Comparison of ENCODE assay signal across 16 mouse cellular contexts in the genomic region with DNA sequence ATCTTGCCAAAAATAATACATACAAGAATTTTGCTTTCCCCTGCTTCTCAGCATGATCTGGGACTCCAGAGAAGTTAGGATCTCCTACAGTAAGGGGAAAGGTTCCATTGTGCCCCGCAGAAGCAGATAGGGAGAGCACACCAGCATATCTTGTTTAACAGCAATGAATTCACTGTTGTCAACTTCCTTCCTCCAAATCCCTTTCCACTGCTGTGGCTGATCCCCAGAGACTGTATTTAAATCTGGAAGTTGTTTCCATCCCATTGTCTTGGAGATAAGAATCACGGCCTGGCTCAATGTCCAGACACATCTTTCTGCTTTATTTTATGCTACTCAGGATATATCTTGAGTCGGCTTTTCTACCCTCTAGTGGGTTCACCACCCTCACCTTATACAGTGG. TPM values are rescaled to one million over a fixed set of nuclear protein-coding genes. Genes with fewer than 3 reads are reported as not detected.
DNase-seq lines count a peak whose midpoint lies in the region; ATAC-seq and TF ChIP-seq lines count a peak whose summit lies in the region.
"Had no signal": no experiment of that assay in that cellular context is flagged by ENCODE, and none has a peak within 500 bp of the region (broad histone marks: within the 10 kb centered on the region; RNA-seq: fewer than 3 reads in every experiment).

No protein-coding gene starts in this region.

- H3K4me2 ChIP-seq in neural tube, embryonic 15.5 days = no peak overlapping the region
- H3K4me2 ChIP-seq: embryonic facial prominence, embryonic 15.5 days; hindbrain, embryonic 12.5 days; neural tube, embryonic 13.5 days had no signal

- intact Hi-C loops in gastrocnemius, adult 2 months (cut with DNase I) = loop anchor here (5.0 kb wide), 2 partner anchors 82 to 108 kb away; no protein-coding TSS in a partner anchor

- no peaks in the 10 kb centered on the region for H3K9me3 ChIP-seq in neural tube, embryonic 15.5 days (replicated peaks)
- H3K9me3 ChIP-seq: embryonic facial prominence, embryonic 15.5 days; hindbrain, embryonic 12.5 days; neural tube, embryonic 13.5 days had no signal

- H3K79me2 ChIP-seq in liver, adult 2 months (ENCODE audit: control insufficient read depth, insufficient read depth, low read length) = no peaks in the 10 kb centered on the region

- no peak for ATAC-seq in neural tube, embryonic 15.5 days (ENCODE audit: low FRiP score)

- H3K4me3 ChIP-seq in gastrocnemius, adult 2 months = no peak overlapping the region
- no peak overlapping the region for H3K4me3 ChIP-seq in liver, adult 2 months (ENCODE audit: insufficient read depth, low read depth, low read length)
- H3K4me3 ChIP-seq in neural tube, embryonic 15.5 days (replicated peaks) = no peak overlapping the region
- H3K4me3 ChIP-seq: embryonic facial prominence, embryonic 15.5 days; hindbrain, embryonic 12.5 days; neural tube, embryonic 13.5 days had no signal

- no peak for TF ChIP-seq CTCF in gastrocnemius, adult 2 months (IDR thresholded peaks at IDR 0.05)
- TF ChIP-seq CTCF in liver, adult 2 months (IDR thresholded peaks at IDR 0.05; ENCODE audit: low read depth, low read length) = no peak

- H3K27me3 ChIP-seq in liver, adult 2 months (ENCODE audit: control insufficient read depth, insufficient read depth, low read length) = no peaks in the 10 kb centered on the region; the same call in 1 of the 2 replicates
- H3K27me3 ChIP-seq in neural tube, embryonic 15.5 days (replicated peaks) = peaks cover 74% of the 10 kb centered on the region

- TF ChIP-seq POLR2A in liver, adult 2 months (IDR thresholded peaks at IDR 0.05; ENCODE audit: extremely low read depth, insufficient read depth, low read length) = no peak

- H3K4me1 ChIP-seq in liver, adult 2 months (ENCODE audit: control insufficient read depth, insufficient read depth, low read length) = peaks cover 1% of the 10 kb centered on the region; the same call in 1 of the 2 replicates
- H3K4me1 ChIP-seq in neural tube, embryonic 15.5 days = peaks cover 28% of the 10 kb centered on the region

- no peaks in the 10 kb centered on the region for H3K36me3 ChIP-seq in liver, adult 2 months (ENCODE audit: control insufficient read depth, insufficient read depth, low read length)
- H3K36me3 ChIP-seq in neural tube, embryonic 15.5 days = no peaks in the 10 kb centered on the region
- H3K36me3 ChIP-seq: embryonic facial prominence, embryonic 15.5 days; hindbrain, embryonic 12.5 days; neural tube, embryonic 13.5 days had no signal

- 76% methylated on average over 3 of the region's 3 CpGs for WGBS in liver, adult 2 months
- 85% methylated on average over 3 of the region's 3 CpGs for WGBS in neural tube, embryonic 15.5 days

- no peak overlapping the region for H3K9ac ChIP-seq in liver, adult 2 months (ENCODE audit: low read depth, low read length)
- H3K9ac ChIP-seq in neural tube, embryonic 15.5 days (replicated peaks) = no peak overlapping the region
- H3K9ac ChIP-seq: embryonic facial prominence, embryonic 15.5 days; hindbrain, embryonic 12.5 days; liver, embryonic 14.5 days; neural tube, embryonic 13.5 days had no signal

- H3K27ac ChIP-seq in gastrocnemius, adult 2 months = peak overlapping the region; percentile 72
- H3K27ac ChIP-seq in liver, adult 2 months (replicated peaks; ENCODE audit: insufficient read depth, low read depth, low read length) = peak overlapping the region; percentile 61; the same call in 1 of the 2 replicates
- no peak overlapping the region for H3K27ac ChIP-seq in neural tube, embryonic 15.5 days (replicated peaks)
- H3K27ac ChIP-seq: embryonic facial prominence, embryonic 15.5 days; hindbrain, embryonic 12.5 days; liver, embryonic 14.5 days; neural tube, embryonic 13.5 days had no signal

- no peak for DNase-seq in gastrocnemius, adult 2 months
- DNase-seq in gastrocnemius, adult 18-20 months (ENCODE audit: low spot score) = no peak
- DNase-seq in liver, adult 2 months (ENCODE audit: extremely low read depth, low read depth, low spot score) = no peak
- DNase-seq in liver = no peak
- peak; percentile 48 for DNase-seq in kidney, adult 9 months
- DNase-seq in lung, postnatal 25 days (ENCODE audit: low spot score) = peak; percentile 50
- DNase-seq in thymus, postnatal 25 days = no peak
- DNase-seq: adrenal gland, postnatal 10 days; cerebellum, adult 2 months; gastrocnemius, postnatal 36 days; thymus, adult 18-20 months had no signal

RNA-seq across cellular contexts. Expression of gene Ets1, which starts 37.9 kb away (rescaled TPM):
- 10 to 100 TPM; 11.6 to 11.7 TPM for total RNA-seq in gastrocnemius, adult 2 months (2021)
- total RNA-seq in gastrocnemius, adult 18-20 months (2021) = 10 to 100 TPM in 1 of 2 experiments, 1 to 10 TPM in 1; 6.8 to 15.2 TPM
- total RNA-seq in liver, adult 2 months (2014; rRNA removed) = 18.8 and 20.1 TPM in 2 replicates
- 5.1 and 7.6 TPM in 2 replicates for polyA plus RNA-seq in liver, adult 2 months (2012; rRNA removed)
- polyA plus RNA-seq in neural tube, embryonic 15.5 days (2015; fragmentation: Nextera tagmentation; extraction: Ambion mirVana) = 17.6 and 34.5 TPM in 2 replicates

Comparison
In these comparisons a context has a peak if more than half of its experiments do, and no peak if none do; other contexts are left out.
1. DNase-seq: peak in kidney, adult 9 months (single experiment) and lung, postnatal 25 days (single experiment); none in gastrocnemius, adult 2 months (single experiment), gastrocnemius, adult 18-20 months (single experiment), liver, adult 2 months (single experiment), liver (single experiment) and thymus, postnatal 25 days (single experiment).